Mouse (Mus musculus): ENCODE results near the gene Dst. TPM values are rescaled to one million over a fixed set of nuclear protein-coding genes. Genes with fewer than 3 reads are reported as not detected.

Gene Dst
- polyA plus RNA-seq, 1 experiment from 2014 or later = 26.3 TPM

- 57% methylated on average over 8 of the region's 8 CpGs for WGBS
- H3K4me2 ChIP-seq (ENCODE audit: low read depth, low read length, severe bottlenecking) = no peak overlapping the region
- H3K27me3 ChIP-seq (ENCODE audit: control insufficient read depth, insufficient read depth, low read length) = no peaks in the 10 kb centered on the region
- no peaks in the 10 kb centered on the region for H3K4me1 ChIP-seq (replicated peaks; ENCODE audit: control insufficient read depth, insufficient read depth, low read length)
- no peak overlapping the region for H3K27ac ChIP-seq (ENCODE audit: low read depth, low read length)
- DNase-seq (ENCODE audit: low spot score) = no peak
- H3K9ac ChIP-seq (ENCODE audit: low read length) = no peak overlapping the region
- 0 out of 2 replicates have a peak, but pooled peaks have one; percentile 24 for ATAC-seq (replicated peaks; ENCODE audit: low FRiP score)
- no peaks in the 10 kb centered on the region for H3K36me3 ChIP-seq (ENCODE audit: control insufficient read depth, insufficient read depth, low read length)
- no peak overlapping the region for H3K4me3 ChIP-seq (ENCODE audit: low read depth, low read length)
- no peaks in the 10 kb centered on the region for H3K9me3 ChIP-seq (ENCODE audit: control insufficient read depth, low read length)
Measured at GRCm38 (mm10) chr1:34040901-34041721, 133.1 kb downstream of the Dst start.

GRCm38 (mm10) chr1:34042299-34042698 lies 134.3 kb downstream of the Dst start:
- H3K4me3 ChIP-seq (ENCODE audit: low read depth, low read length) = no peak overlapping the region
- no peak overlapping the region for H3K4me2 ChIP-seq (ENCODE audit: low read depth, low read length, severe bottlenecking)
- no peaks in the 10 kb centered on the region for H3K27me3 ChIP-seq (ENCODE audit: control insufficient read depth, insufficient read depth, low read length)
- no peaks in the 10 kb centered on the region for H3K9me3 ChIP-seq (ENCODE audit: control insufficient read depth, low read length)
- H3K9ac ChIP-seq (ENCODE audit: low read length) = no peak overlapping the region
- no peak overlapping the region for H3K27ac ChIP-seq (ENCODE audit: low read depth, low read length)
- DNase-seq (ENCODE audit: low spot score) = no peak
- ATAC-seq (replicated peaks; ENCODE audit: low FRiP score) = no peak
- no peaks in the 10 kb centered on the region for H3K36me3 ChIP-seq (ENCODE audit: control insufficient read depth, insufficient read depth, low read length)
- 72% methylated on average over 3 of the region's 3 CpGs for WGBS
- H3K4me1 ChIP-seq (replicated peaks; ENCODE audit: control insufficient read depth, insufficient read depth, low read length) = no peaks in the 10 kb centered on the region

GRCm38 (mm10) chr1:34043327-34043726 lies 135.3 kb downstream of the Dst start:
- H3K36me3 ChIP-seq (ENCODE audit: control insufficient read depth, insufficient read depth, low read length) = no peaks in the 10 kb centered on the region
- H3K27ac ChIP-seq (ENCODE audit: low read depth, low read length) = no peak overlapping the region
- WGBS = 93% methylated on average over 8 of the region's 8 CpGs

GRCm38 (mm10) chr1:34043836-34044550 lies 136.0 kb downstream of the Dst start:
- Histone ChIP-seq H3K27ac (ENCODE audit: low read depth, low read length) (no peak overlapping the region), H3K9me3 (ENCODE audit: control insufficient read depth, low read length) (no peaks in the 10 kb centered on the region), H3K4me3 (ENCODE audit: low read depth, low read length) (no peak overlapping the region), H3K36me3 (ENCODE audit: control insufficient read depth, insufficient read depth, low read length) (no peaks in the 10 kb centered on the region), H3K27me3 (ENCODE audit: control insufficient read depth, insufficient read depth, low read length) (no peaks in the 10 kb centered on the region), H3K4me2 (ENCODE audit: low read depth, low read length, severe bottlenecking) (no peak overlapping the region), H3K4me1 (replicated peaks; ENCODE audit: control insufficient read depth, insufficient read depth, low read length) (no peaks in the 10 kb centered on the region), H3K9ac (ENCODE audit: low read length) (no peak overlapping the region)
- WGBS = 91% methylated on average over 7 of the region's 7 CpGs
- no peak for DNase-seq (ENCODE audit: low spot score)
- no peak for ATAC-seq (replicated peaks; ENCODE audit: low FRiP score)

More at GRCm38 (mm10) chr1:34043327-34043726, 135.3 kb downstream of the Dst start:
- Histone ChIP-seq H3K27me3 (ENCODE audit: control insufficient read depth, insufficient read depth, low read length) (no peaks in the 10 kb centered on the region), H3K9ac (ENCODE audit: low read length) (no peak overlapping the region), H3K4me3 (ENCODE audit: low read depth, low read length) (no peak overlapping the region), H3K9me3 (ENCODE audit: control insufficient read depth, low read length) (no peaks in the 10 kb centered on the region), H3K4me2 (ENCODE audit: low read depth, low read length, severe bottlenecking) (no peak overlapping the region), H3K4me1 (replicated peaks; ENCODE audit: control insufficient read depth, insufficient read depth, low read length) (no peaks in the 10 kb centered on the region)
- no peak for ATAC-seq (replicated peaks; ENCODE audit: low FRiP score)
- DNase-seq (ENCODE audit: low spot score) = no peak

GRCm38 (mm10) chr1:34044675-34045074 lies 136.7 kb downstream of the Dst start:
- WGBS = 85% methylated on average over 3 of the region's 3 CpGs
- no peak for ATAC-seq (replicated peaks; ENCODE audit: low FRiP score)
- no peaks in the 10 kb centered on the region for H3K9me3 ChIP-seq (ENCODE audit: control insufficient read depth, low read length)
- H3K9ac ChIP-seq (ENCODE audit: low read length) = no peak overlapping the region
- H3K27ac ChIP-seq (ENCODE audit: low read depth, low read length) = no peak overlapping the region
- H3K4me3 ChIP-seq (ENCODE audit: low read depth, low read length) = no peak overlapping the region
- H3K27me3 ChIP-seq (ENCODE audit: control insufficient read depth, insufficient read depth, low read length) = no peaks in the 10 kb centered on the region
- no peak overlapping the region for H3K4me2 ChIP-seq (ENCODE audit: low read depth, low read length, severe bottlenecking)
- no peaks in the 10 kb centered on the region for H3K36me3 ChIP-seq (ENCODE audit: control insufficient read depth, insufficient read depth, low read length)
- H3K4me1 ChIP-seq (replicated peaks; ENCODE audit: control insufficient read depth, insufficient read depth, low read length) = no peaks in the 10 kb centered on the region
- DNase-seq (ENCODE audit: low spot score) = no peak

GRCm38 (mm10) chr1:34047285-34047684 lies 139.3 kb downstream of the Dst start:
- Histone ChIP-seq H3K4me1 (replicated peaks; ENCODE audit: control insufficient read depth, insufficient read depth, low read length) (no peaks in the 10 kb centered on the region; the same call in 1 of the 2 replicates), H3K9ac (ENCODE audit: low read length) (no peak overlapping the region), H3K36me3 (ENCODE audit: control insufficient read depth, insufficient read depth, low read length) (no peaks in the 10 kb centered on the region), H3K27ac (ENCODE audit: low read depth, low read length) (no peak overlapping the region), H3K27me3 (ENCODE audit: control insufficient read depth, insufficient read depth, low read length) (no peaks in the 10 kb centered on the region), H3K4me2 (ENCODE audit: low read depth, low read length, severe bottlenecking) (no peak overlapping the region), H3K4me3 (ENCODE audit: low read depth, low read length) (no peak overlapping the region), H3K9me3 (ENCODE audit: control insufficient read depth, low read length) (no peaks in the 10 kb centered on the region)
- ATAC-seq (replicated peaks; ENCODE audit: low FRiP score) = no peak
- DNase-seq (ENCODE audit: low spot score) = no peak
- 93% methylated on average over 3 of the region's 3 CpGs for WGBS

- no peak for DNase-seq (ENCODE audit: low spot score)
- 82% methylated on average over 3 of the region's 3 CpGs for WGBS
- H3K27ac ChIP-seq (ENCODE audit: low read depth, low read length) = no peak overlapping the region
Measured at GRCm38 (mm10) chr1:34051251-34051650, 143.2 kb downstream of the Dst start.

GRCm38 (mm10) chr1:34052422-34052821 lies 144.4 kb downstream of the Dst start:
- DNase-seq (ENCODE audit: low spot score) (no peak), ATAC-seq (replicated peaks; ENCODE audit: low FRiP score) (no peak)
- Histone ChIP-seq H3K9ac (ENCODE audit: low read length) (no peak overlapping the region), H3K36me3 (ENCODE audit: control insufficient read depth, insufficient read depth, low read length) (no peaks in the 10 kb centered on the region), H3K27me3 (ENCODE audit: control insufficient read depth, insufficient read depth, low read length) (no peaks in the 10 kb centered on the region), H3K4me3 (ENCODE audit: low read depth, low read length) (no peak overlapping the region), H3K27ac (ENCODE audit: low read depth, low read length) (no peak overlapping the region), H3K9me3 (ENCODE audit: control insufficient read depth, low read length) (no peaks in the 10 kb centered on the region), H3K4me1 (replicated peaks; ENCODE audit: control insufficient read depth, insufficient read depth, low read length) (no peaks in the 10 kb centered on the region; the same call in 1 of the 2 replicates), H3K4me2 (ENCODE audit: low read depth, low read length, severe bottlenecking) (no peak overlapping the region)
- 37% methylated on average over 5 of the region's 5 CpGs for WGBS

More at GRCm38 (mm10) chr1:34051251-34051650, 143.2 kb downstream of the Dst start:
- Histone ChIP-seq H3K4me3 (ENCODE audit: low read depth, low read length) (no peak overlapping the region), H3K27me3 (ENCODE audit: control insufficient read depth, insufficient read depth, low read length) (no peaks in the 10 kb centered on the region), H3K9ac (ENCODE audit: low read length) (no peak overlapping the region), H3K9me3 (ENCODE audit: control insufficient read depth, low read length) (no peaks in the 10 kb centered on the region), H3K4me1 (replicated peaks; ENCODE audit: control insufficient read depth, insufficient read depth, low read length) (no peaks in the 10 kb centered on the region; the same call in 1 of the 2 replicates), H3K36me3 (ENCODE audit: control insufficient read depth, insufficient read depth, low read length) (no peaks in the 10 kb centered on the region), H3K4me2 (ENCODE audit: low read depth, low read length, severe bottlenecking) (no peak overlapping the region)
- ATAC-seq (replicated peaks; ENCODE audit: low FRiP score) = no peak

Measured in forebrain, embryonic 11.5 days (tissue).